Mouse (Mus musculus) frontal cortex, adult 2 months (tissue): Measurements from ENCODE around the gene Abtb1. TPM values are rescaled to one million over a fixed set of nuclear protein-coding genes. Genes with fewer than 3 reads are reported as not detected.

Experiments
- DNase-seq, 2 experiments: peaks; one replicate each; pipeline ENCODE4 v3.0.0; 2022; ENCODE audit warnings: low spot score in 1 of 2; ENCODE audit errors: extremely low spot score in 1 of 2
- polyA plus RNA-seq: library from polyadenylated mRNA; depleted of rRNA; stranded (reverse); fragments of >200 nt; gene quantifications from 2 replicates; pipeline ENCODE4 v1.2.3, GENCODE M21; 2012; rRNA removed

The Abtb1 gene
- polyA plus RNA-seq, result 75.4 and 82.3 TPM in 2 replicates

DNA sequence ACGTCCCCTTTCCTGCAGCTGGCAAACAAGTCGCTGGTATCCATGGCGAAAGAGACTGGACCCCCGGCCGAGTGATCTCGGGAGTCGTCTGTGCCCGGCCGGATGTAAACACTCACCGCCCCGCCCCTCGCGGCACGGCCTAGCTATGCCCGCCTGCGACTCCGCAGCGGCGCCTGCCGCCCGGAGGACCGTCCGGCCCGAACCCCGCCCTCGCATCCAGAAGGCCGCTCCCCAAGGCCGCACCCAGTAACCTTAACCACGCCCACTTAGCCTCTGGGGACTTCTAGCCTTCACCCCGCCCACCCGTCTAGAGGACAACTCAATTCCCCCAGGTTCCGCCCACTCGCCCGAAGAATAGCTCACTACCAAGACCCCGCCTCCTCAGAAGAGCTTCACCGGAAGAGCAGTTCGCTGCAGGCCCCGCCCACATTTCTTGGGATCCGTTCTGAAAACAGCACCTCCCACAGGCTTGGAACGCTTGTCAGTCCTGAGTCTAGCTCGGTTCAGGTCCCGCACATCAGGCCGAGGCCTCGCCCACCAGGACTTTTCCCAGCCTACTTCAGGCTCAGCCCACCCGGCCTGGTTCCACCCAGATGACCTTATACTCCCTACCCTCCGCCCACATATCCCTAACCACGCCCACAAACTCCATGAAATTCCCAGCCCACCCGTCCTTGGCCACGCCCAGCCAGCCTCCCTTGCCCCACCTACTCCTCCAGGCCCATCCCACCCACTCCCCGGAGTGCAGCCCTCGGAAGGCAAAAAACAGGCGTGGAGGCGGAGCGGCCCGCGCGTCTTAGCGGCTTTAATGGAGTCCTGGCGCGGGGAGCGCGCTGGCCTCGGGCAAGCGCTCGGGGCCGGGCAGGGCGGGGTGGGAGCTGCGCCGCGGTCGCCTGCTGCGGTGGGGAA, at the start of gene Abtb1:
Gene Abtb1, minus strand, starts transcription at position 204 of the 909 bp plus-strand sequence.
- peak; percentile 99 for DNase-seq

DNA sequence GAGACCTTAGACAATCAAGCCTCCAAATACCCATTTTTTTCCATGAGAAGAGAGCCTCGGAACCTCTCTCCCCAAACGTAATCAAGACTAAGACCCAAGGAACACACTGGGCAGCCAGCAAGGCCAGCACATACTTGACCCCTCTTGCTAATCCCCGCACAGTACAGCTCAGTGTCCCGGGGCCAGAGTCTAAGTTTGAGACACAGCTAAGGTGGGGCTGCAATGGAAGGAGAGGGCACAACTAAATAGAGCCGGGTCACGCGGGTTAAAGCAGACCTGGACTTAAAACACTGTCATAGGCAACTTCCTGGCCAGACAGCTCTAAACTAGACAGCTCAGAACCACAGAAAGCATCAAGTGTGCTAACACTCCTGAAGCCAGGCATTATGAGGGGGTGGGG, 49.0 kb upstream of the Abtb1 start:
- DNase-seq, result no peak

DNA sequence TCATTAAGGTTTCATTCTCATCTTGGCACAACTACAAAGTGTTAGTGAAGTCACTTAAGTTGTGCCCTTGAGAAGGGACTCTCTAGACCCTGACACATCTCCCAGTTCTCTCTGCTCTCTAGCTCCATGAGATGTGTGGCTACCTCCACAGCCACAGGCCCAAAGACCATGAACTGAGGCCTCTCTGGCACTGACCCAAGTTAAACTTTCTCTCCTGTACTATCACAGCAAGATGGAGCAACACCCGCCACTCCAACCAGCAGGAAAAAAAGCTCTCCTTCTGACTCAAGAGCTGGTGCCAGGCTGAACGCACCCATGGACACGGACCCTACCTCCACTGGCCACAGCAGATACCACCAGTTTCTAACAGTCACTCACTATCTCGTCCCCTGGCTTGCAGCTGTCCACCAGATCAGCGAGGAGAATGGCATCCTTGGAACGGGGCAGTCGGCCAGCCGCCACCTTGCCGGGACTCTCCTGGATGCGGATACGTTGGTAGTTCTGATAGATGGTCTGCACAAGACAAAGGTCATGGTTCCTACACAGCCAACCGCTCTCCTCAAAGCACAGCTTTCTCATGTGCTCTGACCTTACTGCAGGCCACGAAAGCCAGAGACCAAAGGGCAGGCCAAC, 47.7 kb upstream of the Abtb1 start:
- no peak for DNase-seq

DNA sequence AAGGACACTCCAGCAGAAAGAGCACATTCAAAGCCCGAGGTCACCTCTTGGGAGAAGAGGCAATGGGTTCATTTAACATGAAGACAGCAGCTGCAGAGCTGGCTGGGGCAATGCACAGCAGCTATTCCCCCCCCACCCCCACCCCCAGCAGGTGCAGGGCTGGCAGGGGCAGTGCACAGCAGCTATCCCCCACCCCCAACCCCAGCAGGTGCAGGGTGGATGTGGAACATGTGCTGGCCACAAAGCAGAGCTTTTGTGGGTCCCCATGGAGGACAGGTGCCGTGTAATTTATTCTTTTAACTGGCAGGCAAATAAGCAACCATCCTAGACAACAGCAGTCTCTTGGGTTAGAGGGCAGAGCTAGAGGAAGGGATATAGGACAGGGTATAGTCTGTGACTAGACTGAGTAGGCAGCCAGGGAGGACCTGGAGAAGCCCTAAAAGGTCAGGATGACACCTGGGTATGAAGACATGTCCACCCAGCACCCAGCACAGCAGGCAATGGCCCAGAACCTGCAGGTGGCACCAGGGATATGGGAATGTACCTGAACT, 44.7 kb upstream of the Abtb1 start:
- DNase-seq, result no peak

DNA sequence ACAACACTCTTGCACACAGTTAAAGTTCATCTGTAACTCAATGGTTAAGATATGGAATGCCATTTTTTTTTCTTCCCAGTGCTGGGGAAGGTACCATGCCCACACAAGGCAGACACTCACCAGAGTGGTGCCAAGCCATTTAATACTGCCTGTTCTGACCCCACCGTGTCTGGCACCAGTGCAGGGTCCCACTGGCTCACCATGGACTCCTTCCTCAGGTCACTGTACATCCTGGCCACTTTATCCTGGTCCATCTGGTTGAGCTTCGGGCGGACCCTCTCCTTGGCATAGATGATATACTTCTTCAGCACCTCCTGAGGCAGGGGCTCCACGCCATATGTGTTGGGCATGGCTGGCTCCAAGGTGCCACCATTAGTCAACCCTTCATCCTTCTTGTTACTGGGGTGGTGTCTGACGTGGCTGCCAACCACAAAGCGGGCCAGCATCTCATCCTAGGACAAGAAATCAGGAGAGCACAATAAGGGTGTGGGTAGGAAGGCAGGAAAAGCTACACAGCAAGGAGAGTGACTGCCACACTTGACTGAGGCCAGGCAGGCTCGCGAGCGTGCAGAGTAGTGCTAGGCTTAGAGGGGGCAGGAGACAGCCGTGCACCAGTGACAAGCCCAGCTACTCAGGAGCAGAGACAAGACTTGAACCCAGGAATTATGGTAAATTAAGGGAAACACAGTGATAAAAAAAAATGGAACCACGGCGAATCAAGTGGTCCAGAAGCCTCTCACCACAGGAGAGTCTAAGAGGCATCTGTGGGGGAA, 44.0 kb upstream of the Abtb1 start:
- DNase-seq, result no peak

DNA sequence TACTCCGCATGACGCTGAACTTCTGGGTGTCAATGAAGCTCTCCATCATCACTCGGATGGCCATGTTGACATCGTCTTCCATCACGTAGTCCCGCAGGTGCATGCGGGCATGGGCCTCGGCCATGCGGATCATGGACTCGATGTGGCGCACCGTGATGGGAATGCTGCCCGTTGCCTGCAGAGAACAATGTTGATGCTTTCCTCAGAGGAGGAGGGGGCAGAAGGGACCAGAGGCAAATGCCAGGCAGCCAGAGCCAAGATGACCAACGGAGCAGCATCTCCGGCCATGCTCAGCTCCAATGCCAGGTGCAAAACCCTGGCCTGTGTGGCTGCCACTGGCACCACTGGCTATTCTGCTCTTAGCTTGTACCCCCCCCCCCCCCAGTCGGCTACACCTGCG, 42.9 kb upstream of the Abtb1 start:
- no peak for DNase-seq

DNA sequence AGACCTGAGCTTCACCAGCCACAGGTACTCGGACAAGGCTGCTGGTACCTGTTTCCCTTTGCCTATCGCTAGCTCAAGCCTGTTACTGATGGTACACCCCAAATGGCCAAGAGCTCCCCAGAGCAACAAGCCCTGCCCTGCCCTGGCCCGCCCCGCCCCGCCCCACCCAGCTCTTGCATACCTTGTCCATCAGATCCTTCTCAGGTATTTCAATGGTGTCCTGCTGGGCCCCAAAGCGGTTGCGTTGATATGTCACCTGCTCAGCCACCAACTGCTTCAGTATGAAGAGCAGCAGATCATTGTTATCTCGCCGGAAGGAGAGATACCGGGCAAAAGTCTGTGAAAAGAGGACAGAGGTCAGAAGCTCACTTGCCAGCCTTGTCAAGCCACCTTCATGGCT, 42.4 kb upstream of the Abtb1 start:
- DNase-seq, result no peak

DNA sequence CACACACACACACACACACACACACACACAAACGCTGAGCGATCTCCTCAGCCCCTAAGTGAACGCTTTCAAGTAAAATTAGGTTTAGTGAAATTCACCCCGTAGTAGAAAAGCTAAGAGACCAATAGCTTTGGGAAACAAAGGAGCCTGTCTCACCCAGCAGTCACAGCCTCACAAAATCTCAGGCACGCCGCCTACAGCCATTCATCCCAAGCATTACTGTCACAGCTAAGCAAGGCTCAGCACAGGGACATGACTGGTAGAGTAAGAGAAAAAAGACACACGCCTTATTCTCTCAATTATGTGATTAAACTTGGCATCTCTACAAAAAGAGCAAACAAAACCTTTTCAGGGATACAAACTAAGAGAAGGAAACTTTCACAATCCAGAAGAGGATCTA, 39.5 kb upstream of the Abtb1 start:
- no peak for DNase-seq

DNA sequence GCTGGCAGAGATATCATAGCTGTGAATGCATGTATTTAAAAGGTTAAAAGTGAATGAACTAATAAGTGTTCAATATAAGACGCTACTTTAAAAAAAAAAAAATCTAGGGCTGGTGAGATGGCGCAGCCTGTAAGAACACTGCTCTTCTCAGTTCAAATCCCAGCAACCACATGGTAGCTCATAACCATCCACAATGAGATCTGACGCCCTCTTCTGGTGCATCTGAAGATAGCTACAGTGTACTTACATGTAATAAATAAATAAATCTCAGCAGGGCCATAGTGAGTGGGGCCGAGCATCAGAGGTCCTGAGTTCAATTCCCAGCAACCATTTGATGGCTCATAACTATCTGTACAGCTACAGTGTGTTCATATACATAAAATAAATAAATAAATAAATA, 37.7 kb upstream of the Abtb1 start:
- no peak for DNase-seq

DNA sequence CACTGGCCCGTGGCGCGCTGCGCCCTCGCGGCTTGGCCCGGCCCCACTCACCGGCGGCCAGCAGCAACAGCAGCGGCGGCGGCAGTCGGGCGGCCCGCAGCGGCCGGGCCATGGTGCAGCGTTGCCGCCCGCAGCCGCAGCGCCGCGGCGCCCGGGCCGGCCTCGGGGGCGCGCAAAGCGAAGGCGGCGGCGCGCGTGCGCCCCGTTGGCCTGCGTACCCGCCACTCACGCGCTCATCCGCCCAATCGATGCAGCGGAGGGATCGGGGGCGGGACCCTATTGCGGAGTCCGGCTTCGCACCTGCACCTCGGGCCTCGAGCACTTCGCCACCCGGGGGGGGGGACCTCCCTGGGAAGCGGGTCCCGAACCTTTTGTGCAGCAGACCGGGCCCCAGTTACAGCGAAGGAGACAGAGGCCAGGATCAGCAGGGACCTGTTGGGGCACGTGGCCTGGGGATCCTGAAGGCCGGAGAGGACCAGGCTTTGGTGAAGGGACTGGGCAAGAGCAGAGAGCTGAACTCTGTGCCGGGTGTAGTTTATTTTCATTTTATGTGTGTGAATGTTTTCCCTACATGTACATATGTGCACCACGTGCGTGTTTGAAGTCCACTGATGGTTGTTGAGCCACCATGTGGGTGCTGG, 33.2 kb upstream of the Abtb1 start, which contains the start of gene Podxl2:
Gene Podxl2, minus strand, starts transcription at position 177 of the 641 bp plus-strand sequence.
- DNase-seq, result peak; percentile 55 to 86

DNA sequence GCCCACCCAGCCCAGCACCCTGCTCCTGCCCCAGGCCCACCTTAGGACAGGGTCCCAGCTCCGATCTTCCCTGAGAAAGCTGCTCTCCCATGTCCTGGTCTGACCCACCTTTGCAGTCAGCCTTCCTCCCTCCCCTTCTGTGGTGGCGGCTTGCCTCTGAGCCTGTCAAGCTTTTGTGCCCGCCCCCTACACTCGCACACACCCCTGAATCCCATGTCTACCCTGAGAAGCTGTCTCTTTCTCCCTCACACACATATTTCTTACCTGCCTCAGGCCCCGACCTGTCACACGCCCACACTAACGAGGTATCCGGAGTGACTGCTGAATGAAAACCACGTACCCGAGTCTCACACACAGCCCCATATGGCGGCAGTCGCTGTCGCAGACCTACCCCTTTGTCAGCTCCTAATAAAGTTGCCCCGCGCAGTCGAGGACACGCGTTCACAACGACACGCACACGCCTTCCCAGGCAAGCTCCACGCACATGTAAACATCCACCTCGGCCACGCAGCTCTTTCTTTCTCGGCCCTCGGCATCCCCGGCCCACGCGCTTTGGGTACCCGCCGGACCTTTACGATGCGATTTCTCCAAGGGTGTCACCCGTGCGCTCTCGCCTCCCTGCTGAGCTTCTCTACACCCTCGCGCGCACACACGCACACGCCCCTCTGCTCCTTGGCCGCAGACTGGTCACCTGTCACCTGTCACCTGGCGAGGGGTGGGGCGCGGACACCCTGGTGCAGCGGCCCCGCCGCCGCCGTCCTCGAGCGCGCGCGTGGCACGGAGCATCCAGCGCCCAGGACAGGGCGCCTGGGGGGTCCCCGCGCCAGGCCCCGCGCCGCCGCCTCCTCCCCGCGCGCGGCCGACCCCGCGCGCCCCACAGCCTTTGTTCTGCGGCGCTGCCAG, 32.4 kb upstream of the Abtb1 start:
- DNase-seq, result peak in 1 of 2 experiments; percentile 46

DNA sequence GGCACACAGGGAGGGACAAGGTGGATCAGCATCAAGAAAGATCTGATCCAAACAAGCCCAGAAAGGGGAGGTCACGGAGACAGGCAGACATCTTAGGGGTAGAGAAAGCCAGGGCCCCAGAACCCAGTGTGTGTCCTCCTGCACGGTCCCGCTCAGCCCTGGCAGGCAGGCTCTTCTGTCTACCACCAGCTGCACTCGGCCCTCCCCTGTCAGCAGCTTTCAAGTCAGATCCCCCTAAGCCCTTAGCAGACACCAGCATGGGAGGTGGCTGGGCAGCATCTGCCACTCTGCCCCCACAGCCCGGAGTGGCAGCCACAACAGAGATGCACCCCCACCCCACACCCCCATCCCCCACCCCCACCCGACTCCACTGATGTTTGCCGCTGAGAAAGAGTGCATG, 31.0 kb upstream of the Abtb1 start:
- DNase-seq, result no peak

DNA sequence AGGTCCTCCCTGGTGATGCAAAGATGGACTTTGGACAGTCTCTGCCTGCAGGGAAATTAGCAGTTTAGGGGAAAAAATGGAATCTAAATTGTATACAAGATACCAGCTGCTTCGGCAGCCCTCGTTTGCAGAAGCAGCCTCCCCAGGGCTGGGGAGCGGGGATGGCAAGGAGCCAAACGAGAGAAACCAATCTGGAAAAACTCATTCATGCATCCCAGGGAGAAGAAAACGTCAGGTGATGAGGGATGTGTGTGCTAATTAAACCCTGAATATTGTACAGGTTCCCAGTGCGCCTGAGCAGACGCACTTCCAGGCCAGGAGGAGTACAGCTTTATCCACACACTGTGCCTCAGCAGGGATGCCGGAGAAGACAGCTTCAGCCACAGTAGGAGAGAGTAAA, 29.8 kb upstream of the Abtb1 start:
- peak; percentile 45 to 59 for DNase-seq

DNA sequence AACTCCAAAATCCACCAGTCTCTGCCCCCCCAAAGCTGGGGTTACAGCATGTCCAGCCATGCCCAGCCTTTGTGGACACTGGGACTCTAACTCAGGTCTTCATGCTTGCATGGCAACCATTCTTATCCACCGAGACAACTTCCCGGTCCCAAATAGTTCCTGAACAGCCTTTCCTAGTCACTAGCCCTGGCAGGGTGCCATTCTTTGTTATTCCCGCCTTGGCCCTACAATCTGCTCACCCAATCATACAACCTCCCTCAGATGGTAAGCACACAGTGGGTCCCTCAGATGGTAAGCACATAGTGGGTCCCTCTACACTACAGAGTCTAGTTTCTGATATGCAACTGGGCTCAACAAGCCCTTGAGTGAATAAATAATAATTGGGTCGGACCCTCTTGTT, 28.8 kb upstream of the Abtb1 start:
- DNase-seq, result no peak

DNA sequence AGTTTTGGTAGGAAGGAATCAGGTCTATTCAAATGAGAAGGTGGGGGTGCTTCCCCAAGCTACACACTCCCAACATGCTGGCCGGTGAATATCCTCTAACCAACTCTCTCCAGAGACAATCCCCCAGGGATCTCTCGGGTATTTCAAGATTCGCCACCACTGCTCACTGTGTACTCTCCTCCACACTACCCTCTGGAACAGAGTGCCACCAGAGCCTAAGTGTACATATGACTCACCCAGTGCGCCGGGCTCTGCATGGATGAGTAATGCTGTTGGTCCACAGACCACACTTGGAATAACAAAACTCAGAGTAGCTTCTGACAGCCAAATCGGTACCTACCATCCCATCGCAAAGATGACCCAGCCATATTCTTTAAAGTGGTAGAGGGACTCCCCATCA, 27.7 kb upstream of the Abtb1 start:
- DNase-seq, result peak; percentile 41 to 65

DNA sequence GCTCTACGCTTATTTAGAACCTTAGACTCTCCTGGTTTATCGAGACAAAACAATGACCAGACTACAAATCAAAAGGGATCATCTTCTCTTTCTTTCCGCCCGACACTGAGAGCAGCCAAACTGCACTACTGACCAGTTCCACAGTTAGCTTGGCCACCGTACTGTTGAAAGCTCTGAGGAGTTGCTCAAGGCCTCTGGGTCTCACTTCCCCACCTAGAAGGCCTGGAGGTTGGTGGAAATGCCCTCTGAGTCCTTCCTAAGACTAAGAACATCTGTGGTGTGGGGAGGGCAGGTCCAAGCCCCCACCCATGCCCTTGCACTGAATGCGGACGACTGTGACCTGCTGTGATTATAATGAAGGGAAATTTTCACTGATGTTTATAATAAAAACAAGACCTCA, 23.9 kb upstream of the Abtb1 start:
- DNase-seq, result no peak

DNA sequence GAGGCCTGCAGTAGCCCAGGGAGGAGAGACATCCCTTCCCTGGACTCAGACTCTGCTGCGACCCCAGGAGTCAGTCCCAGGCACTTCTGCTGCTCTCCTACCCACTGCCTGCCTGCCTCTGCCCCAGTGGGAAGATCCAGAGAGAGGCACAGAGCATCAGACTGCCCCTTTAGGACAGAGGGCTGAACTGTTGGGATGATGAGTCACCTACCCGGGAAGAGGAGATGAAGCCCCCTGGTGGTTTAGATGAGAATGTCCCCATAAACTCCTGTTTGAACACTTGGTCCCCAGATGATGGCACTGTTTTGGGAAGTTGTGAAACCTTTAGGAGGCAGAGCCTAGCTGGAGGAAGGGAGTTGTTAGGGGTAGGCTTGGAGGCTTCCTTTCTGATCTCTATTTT, 19.1 kb upstream of the Abtb1 start:
- peak in 1 of 2 experiments; percentile 65 for DNase-seq

DNA sequence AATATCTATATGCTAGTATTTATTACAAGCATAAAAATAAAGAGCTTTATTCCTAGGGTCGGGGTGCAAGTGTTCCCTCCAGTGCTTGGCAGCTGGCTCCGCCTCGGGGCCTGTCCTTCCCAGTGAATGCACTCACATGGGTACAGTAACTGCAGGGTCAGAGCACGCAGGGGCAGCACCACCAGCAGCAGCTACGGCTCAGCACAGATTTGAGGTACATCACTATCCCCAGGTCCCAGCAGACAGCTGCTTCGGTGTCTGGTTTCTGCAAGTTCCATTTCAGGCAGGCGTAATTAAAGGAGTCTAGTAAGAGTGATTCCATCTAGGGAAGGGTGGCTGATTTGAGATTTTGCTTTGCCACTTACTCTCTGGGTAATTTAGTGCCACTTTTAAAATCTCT, 16.6 kb upstream of the Abtb1 start:
- DNase-seq, result no peak

DNA sequence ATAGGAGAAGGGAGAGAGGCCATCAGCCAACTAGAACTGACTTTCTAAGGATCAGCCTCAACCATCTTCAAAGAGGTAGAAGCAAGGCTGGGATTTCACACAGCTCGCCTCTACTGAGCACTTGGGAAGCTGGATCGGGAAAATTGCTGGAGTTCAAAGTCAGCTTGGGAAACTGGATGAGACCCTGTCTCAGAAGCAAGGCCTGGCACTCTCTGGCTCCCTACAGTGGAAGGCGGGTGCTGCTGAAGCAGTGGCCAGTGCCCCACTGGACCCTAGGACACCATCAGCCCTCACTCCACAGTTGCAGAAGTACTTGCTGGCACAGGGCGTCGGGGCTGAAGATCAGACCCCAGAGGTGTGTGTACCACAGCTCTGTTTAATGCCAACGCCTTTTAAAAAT, 16.0 kb upstream of the Abtb1 start:
- DNase-seq, result no peak
